Mouse (Mus musculus): ENCODE data around the gene Smc1a. TPM values are rescaled to one million over a fixed set of nuclear protein-coding genes. Genes with fewer than 3 reads are reported as not detected.

Gene Smc1a
- total RNA-seq, 2 experiments from 2014 or later, result 155 to 323 TPM

Other genes with a start within 250 kb of the Smc1a start
- 211 and 269 TPM in 2 replicates for gene Huwe1, start 215.6 kb upstream of the Smc1a start, total RNA-seq (2014; fragmentation: Nextera tagmentation)
- 136 and 162 TPM in 2 replicates for gene Huwe1, start 215.6 kb upstream of the Smc1a start, total RNA-seq (2017)
- 95.2 and 96.7 TPM in 2 replicates for gene Hsd17b10, start 14.6 kb upstream of the Smc1a start, total RNA-seq (2014; fragmentation: Nextera tagmentation)
- 109 and 115 TPM in 2 replicates for gene Hsd17b10, start 14.6 kb upstream of the Smc1a start, total RNA-seq (2017)
- 2.2 and 2.8 TPM in 2 replicates for gene Ribc1, start 133 bp upstream of the Smc1a start, total RNA-seq (2014; fragmentation: Nextera tagmentation)
- 3.0 and 4.3 TPM in 2 replicates for gene Ribc1, start 133 bp upstream of the Smc1a start, total RNA-seq (2017)
- gene Iqsec2, start 127.8 kb downstream of the Smc1a start, total RNA-seq (2014; fragmentation: Nextera tagmentation), result 0.62 and 1.6 TPM in 2 replicates
- 1.6 and 2.2 TPM in 2 replicates for gene Iqsec2, start 127.8 kb downstream of the Smc1a start, total RNA-seq (2017)
- gene Kdm5c, start 216.6 kb downstream of the Smc1a start, total RNA-seq (2014; fragmentation: Nextera tagmentation), result 38.5 and 58.0 TPM in 2 replicates
- 45.7 and 48.0 TPM in 2 replicates for gene Kdm5c, start 216.6 kb downstream of the Smc1a start, total RNA-seq (2017)

Measured in megakaryocyte-erythroid progenitor cell, adult 5-6 weeks (primary cell).